Mouse (Mus musculus) brain, embryonic 14.5 days (tissue): ENCODE data around the gene Cfap44. TPM values are rescaled to one million over a fixed set of nuclear protein-coding genes. Genes with fewer than 3 reads are reported as not detected.

Experiments used
- DNase-seq: peaks from one replicate; pipeline ENCODE4 v3.0.0-alpha.2; 2011; ENCODE audit warnings: low read depth
- CTCF ChIP-seq: fragments of 200-500 bp; IDR thresholded peaks from 2 replicates; pipeline ENCODE4 v1.5.1; 2012; ENCODE audit warnings: inconsistent platforms, mild to moderate bottlenecking, moderate library complexity, borderline replicate concordance; ENCODE audit not compliant: insufficient read depth, insufficient read length; ENCODE audit errors: extremely low read depth
- POLR2A ChIP-seq: fragments of 200-500 bp; IDR thresholded peaks from 2 replicates; pipeline ENCODE4 v1.6.1; 2012; ENCODE audit warnings: mild to moderate bottlenecking, inconsistent platforms, borderline replicate concordance; ENCODE audit not compliant: poor library complexity, insufficient read depth, insufficient read length, severe bottlenecking; ENCODE audit errors: extremely low read depth
- polyA plus RNA-seq: library from polyadenylated mRNA; depleted of rRNA; stranded (reverse); fragments of >200 nt; gene quantifications from 2 replicates; pipeline ENCODE4 v1.2.3, GENCODE M21; 2012

The Cfap44 gene
- polyA plus RNA-seq, 1 experiment = 11.1 TPM

DNA sequence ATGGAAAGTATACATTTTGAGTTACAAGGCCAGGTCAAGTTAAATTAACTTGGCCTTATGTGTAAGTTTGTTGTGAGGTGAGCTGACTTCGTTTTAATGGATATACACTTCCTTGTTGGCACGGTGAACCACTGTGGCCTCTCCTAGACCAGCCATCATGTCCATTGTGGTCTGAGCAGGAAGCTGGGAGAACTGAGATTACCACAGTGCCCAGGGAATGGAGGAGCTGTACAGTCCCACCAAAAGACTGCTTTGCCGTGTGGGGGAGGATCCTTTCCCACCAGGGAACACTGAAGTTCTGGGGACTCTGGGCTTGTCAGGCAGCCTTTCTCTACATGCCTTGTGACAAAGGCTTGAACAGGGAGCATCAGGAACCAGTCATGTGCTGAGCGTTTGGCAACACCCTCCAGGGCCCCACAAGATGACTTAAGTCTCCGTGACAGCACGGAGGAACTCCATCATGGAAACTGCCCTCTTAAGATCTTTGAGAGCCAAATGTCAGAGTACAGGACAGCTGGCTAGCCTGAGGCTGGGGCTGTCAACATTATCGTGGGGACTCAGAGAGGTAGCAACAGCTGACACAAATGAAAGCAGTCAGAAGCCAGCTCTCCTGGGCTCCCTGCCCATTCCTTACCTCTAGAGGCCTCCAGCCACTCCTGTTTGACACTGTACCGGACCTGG lies 108.4 kb downstream of the Cfap44 start:
- DNase-seq = peak; percentile 64
- TF ChIP-seq POLR2A (no peak), CTCF (no peak)

DNA sequence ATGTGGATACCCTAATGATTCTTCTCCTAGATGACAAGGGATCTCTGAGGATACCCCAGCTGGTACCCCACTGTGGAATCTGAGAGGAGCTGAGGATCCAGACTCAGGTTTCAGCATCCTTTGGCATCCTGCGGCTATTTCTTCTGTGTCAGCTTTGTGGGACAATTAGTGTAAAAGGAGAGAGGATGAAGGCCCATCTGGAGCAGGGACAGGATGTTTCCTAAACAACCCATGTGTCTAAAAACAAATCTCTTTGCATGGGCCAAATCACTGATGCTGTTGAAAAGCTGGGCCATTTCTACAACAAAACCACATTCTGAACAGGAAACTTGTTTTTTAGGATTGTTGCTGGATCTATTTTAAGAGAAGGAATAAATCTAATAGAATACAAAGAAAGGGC lies 110.6 kb downstream of the Cfap44 start:
- no peak for DNase-seq
- TF ChIP-seq POLR2A (no peak), CTCF (no peak)

DNA sequence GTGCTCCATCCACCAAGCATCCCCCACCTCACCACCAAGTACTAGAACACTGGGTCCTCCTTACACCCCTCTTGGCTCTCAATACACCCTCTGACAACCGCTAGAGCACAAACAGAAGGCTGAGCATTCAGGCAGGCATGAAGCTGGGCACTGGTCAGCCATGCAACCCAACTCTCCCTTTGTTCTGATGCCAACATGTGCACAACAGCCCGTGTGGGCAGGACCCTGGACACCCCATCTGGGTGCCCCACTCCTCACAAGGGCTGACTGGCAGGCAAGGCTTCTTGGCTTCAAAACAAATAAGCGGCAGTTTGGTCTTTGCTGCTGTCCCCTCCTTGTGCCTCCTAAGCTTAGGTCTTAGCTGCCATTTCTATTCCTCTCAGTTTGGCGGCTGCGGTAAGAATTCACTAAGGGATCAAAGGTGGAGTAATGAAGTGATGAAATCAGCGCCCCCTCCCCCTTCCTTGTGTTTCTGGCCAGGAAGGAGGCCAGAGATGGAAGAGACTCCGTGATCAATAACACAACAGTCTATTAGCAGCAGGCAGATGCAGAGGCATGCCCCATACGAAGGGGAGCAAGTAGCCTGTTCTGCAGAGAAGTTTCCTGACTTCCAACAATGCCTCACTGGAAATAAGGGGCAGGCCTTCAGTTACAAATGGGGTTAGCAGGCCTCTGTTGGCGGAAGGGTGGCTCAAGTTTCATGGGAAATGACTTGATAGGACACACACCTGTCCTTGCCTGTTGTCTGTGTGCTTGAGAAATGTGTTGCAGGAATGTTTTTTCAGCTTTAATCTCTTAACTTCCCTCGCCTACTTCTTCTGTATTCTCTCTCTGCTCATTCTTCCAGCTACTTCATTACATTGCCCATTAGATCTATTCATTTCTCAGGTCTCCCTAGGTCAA lies 112.7 kb downstream of the Cfap44 start:
- DNase-seq = peak; percentile 72

DNA sequence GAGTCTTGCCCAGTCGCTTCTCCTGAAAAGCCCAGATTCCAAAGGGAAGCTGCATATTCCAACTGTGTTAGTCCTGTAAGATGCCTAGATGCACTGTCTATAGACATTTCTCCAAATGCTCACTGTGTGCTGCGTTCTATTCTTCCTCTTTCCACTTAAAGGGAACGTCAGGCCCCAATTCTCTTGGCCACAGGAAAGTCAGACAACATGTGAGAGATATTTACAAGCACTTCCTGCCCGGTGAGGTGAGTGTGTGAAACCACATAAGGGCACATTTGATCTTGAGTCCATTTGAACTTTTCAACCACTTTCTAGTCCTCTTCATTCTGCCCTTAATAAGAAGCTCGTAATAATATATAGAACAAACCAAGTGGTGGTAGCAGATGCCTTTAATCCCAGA lies 113.4 kb downstream of the Cfap44 start:
- no peak for TF ChIP-seq POLR2A
- TF ChIP-seq CTCF = no peak
- DNase-seq = no peak

More for the DNA sequence above, 112.7 kb downstream of the Cfap44 start:
- TF ChIP-seq CTCF = no peak
- TF ChIP-seq POLR2A = no peak

DNA sequence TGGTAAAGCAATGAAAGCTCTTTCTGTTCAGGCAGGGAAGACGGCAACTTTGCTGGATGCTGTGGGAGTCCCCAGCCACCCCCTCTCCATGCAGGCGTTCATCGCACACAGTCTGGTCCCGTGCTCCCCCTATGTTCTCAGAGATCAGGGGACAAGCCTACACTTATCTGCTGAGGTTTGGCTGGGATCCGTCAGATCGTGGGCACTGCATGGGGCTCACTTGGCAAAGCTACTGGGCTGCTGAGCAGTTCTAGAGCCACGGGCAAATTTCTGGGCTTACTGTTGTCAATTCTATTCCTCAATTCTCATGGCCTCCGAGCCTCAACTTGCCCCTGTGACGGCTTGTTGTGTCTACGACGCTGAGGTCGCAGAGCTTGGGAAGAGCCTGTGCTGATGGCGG lies 114.2 kb downstream of the Cfap44 start:
- DNase-seq = no peak
- TF ChIP-seq POLR2A (no peak), CTCF (no peak)

DNA sequence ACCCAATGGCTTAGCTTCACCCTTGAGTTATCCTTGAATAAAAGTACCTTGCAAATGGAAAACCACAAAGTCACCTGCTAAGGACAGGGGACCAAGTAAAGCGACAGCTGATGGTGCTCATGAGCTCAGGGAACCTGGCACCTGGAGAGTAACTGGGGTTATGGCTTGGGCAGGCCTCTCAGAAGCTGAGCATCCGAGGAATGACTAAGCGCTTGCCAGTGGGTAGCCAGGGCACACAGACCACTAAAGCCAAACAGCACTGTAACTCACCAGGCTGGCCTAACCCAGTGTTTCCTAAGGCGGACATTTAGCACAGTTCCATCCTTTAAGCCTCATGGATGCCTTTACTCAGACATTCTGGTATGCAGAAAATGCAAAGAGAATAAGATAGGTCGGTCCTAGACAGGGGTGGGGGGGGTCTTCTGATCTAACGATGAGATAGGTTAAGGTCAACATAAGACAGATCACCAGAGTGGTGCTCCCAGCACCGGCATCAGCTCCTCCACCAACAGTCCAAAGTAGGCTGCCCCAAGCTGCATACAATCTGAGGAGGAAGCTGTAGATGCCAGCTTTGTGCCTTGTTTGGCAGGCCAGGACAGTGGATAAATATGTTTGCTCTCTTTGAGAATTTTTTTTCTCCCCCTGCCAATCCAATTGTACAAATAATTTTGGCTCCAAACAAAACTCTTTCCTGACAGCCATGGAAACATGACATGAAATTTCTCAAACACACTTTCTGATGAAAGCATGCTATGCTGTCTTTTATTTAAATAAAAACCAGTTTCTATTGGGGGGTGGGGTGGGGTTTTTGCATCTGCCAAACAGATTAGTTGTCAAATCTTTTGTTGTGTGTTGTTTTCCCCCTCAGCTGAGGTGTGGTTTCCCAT lies 115.1 kb downstream of the Cfap44 start:
- DNase-seq = no peak
- TF ChIP-seq CTCF (no peak), POLR2A (no peak)

DNA sequence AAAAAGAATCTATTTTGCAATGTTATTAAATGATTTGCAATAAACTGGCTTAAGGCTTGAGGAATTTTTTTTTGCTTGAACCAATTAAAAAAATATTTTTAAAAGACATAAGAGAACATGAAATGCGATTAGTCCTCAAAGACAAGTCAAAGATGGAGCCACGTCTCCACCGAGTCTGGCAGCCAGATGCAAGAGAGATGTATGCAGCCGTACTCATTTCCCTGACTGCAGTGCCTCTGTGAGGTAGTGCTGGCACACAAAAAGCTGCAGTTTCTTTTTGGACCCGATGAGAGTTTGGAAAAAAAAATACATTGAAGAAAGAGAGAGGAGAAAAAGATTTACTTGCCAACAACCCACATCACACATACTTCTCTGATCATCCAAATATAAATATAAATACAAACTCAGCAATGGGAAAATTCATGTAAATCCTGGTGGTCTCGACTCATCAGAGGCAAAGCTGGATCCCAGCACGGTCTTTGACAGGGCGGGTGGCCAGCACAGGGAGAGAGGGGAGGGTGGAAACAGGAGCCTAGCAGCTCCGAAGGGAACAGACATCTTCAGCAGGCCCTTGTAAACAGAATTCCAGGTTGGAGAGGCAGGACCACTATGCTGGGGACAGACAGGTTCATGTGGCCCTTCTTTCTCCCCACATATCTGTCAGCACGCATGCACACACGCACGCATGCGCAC lies 116.1 kb downstream of the Cfap44 start:
- DNase-seq = no peak

DNA sequence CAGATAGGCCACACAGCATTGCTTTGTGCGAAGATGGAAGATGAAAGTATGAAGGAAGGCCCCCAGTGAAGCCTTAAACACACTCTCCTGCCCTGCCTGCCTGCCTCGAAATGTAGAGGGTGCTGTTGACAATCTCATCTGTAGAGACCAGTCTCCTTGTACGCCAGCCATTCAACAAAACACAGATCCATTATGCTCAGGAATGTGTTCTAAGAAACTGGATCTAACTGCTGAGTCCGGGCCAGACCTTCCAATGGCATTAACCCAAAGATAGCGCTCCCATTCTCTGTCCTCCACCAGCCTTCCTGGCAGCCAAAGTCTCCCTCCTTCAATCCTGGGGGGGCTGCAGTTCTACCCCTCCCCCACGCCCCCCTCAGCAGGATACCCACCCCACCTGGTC lies 121.9 kb downstream of the Cfap44 start:
- TF ChIP-seq CTCF (no peak), POLR2A (no peak)
- peak; percentile 73 for DNase-seq

More for the DNA sequence above, 116.1 kb downstream of the Cfap44 start:
- TF ChIP-seq POLR2A = no peak
- TF ChIP-seq CTCF = no peak

DNA sequence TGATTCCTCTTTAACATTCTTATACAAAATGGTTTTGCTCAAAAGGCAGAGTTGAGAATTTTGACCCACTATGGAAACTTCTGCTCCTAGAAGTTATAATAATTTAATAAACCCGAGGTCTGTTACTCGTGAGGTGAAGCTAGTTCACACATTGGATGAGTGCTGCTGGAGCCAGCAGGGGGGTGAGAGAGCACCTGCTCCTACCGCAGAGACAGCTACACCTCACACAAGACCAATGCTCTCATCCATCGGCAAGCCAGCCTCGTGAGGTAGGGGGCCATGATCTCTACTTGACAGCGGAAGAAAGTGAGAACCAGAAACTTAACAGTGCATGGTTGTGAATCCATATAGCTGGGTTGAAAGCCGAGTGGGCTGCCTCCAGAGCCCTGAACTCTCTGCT lies 129.0 kb downstream of the Cfap44 start:
- DNase-seq = no peak
- no peak for TF ChIP-seq POLR2A
- no peak for TF ChIP-seq CTCF

DNA sequence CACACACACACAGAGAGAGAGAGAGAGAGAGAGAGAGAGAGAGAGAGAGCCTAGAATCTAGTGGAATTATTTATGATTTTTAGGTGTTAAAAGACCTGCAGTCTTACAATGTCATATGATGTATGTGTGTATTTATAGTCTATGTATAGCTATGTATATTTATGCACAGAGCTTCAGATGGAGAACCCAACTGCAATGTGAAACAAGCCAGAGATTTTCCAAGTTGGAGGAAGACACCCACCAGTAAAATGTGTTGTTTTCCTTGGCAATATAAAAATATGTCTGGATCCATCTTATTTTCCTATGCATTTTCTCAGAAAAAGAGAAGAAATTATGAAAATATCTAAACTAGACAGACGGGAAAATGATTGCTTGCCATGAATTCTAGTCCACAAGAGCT lies 131.4 kb downstream of the Cfap44 start:
- DNase-seq = peak; percentile 62

More for the DNA sequence above, 131.4 kb downstream of the Cfap44 start:
- TF ChIP-seq POLR2A = no peak
- TF ChIP-seq CTCF = no peak
